Mouse (Mus musculus): ENCODE results near the gene Adh6b.
A peak's percentile ranks its signal among the peaks of the same experiment; 100 is the strongest.
"Not testable (repeated sequence)": the region's sequence is repeated elsewhere in the genome, so short reads cannot be mapped to it uniquely, and the experiment has no call there.

The Adh6b gene

DNA sequence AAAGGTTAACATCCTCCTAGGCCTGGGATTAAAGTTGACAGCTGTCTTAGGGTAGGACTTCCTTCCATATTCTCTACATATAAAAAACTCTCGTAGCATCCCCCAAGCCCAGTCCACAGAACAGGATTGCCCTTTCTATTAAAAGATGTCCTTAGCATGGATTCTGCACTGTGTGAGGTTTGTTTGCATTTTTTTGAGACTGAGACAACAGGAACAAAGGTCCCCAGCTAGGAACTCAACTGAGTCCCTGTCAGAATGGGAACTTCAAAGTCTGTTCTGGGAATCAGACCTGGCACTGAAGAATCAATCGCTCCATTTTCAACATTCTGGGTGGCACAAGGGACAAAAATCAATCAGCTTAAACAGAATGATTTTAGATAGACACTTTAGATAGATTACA is 21.3 kb downstream of the Adh6b start:
- DNase-seq (ENCODE audit: low read depth): no peak

DNA sequence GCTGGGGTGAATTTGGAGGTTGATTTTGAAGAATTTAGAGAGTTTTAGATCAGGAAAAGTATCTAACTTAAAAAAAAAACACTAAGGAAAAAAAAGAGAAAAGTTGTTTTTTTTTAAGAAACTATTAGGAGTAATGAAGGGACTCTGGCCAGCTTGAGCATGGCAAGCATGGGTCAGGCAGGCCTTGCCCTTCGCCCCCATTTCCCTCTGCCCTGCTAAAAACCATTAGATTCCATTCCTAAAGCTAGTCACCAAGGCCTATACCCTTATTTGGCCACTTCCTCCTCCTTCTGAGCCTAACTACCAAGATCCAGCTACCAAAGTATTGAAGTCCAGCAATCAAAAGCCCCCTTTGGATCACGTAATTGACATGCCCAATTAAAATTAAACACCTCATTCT is 24.6 kb downstream of the Adh6b start:
- DNase-seq (ENCODE audit: low read depth): no peak

DNA sequence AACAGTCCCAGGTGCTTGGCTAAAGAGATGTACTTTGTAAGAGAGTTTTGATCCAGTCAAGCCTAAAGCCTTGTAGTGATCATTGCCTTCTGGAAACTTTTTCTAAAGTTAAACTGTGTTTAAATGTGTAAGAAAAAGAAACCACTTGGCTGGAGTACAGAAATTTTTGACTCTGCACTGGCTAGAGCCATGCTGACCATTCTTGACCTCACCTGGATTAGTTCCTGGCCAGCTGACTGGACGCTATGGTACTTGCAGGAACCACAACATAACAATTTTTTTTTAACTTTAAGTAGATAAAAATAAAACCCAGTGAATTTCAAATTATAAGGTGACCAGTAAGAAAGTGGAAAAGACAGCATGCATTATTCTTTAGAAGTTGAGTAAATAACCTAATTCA is 28.0 kb downstream of the Adh6b start:
- no peak for DNase-seq (ENCODE audit: low read depth)

DNA sequence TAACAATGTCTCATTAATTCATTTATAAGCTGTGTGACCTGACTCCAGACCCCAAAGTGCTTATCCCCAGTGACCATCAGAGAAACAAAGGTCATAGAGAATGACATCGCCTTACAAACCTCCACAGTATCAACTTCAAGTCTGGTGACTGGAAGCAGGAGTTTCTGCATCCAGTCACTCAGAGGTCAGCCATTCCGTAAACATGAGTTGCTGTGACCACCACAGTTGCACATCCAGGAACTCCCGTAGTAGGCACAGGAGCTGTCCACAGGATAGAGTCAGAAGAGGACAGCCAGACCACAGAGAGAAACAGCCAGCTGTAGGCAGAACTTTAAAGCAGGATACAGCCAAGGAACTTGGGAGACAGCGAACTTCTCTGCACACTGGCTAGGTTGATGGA is 28.7 kb downstream of the Adh6b start:
- DNase-seq (ENCODE audit: low read depth): not testable (repeated sequence)

DNA sequence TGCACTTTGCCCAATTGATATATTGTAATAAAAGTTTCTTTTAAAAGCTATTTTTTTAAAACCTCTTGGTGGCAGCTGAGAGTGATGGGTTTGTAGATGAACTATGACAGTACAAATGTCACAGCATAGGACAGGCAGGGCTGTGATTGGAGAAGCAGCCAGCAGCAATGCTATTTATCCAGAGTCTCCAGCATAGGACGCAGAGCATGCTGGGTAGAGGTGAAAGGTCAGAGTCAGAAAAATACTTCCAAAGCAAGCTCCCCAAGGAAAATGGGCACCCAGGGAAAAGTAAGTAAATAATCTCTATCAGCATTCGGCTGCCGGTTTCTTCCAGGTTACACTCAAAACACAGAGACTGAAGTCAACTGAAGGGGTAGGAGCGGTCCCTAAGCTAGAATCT is 32.3 kb downstream of the Adh6b start:
- no peak for DNase-seq (ENCODE audit: low read depth)

DNA sequence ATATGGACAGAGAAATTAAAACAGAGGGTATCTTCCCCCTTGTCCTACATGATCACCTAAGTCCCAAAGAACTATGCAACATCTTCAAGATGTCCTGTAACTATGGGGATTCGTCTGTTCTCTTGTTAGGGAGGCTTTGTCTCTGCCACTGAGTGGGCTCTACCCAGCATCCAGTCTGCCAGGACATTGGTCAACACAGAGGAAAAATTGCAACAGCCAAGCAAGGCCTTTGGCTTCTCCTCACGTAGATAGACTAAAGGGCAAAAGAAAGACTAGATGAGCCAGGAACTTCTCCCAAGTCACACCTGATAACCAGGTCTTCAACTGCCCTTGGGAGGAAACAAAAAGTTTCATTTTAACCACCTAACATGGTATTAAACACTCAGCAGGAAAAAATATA is 33.6 kb downstream of the Adh6b start:
- DNase-seq (ENCODE audit: low read depth): no peak

DNA sequence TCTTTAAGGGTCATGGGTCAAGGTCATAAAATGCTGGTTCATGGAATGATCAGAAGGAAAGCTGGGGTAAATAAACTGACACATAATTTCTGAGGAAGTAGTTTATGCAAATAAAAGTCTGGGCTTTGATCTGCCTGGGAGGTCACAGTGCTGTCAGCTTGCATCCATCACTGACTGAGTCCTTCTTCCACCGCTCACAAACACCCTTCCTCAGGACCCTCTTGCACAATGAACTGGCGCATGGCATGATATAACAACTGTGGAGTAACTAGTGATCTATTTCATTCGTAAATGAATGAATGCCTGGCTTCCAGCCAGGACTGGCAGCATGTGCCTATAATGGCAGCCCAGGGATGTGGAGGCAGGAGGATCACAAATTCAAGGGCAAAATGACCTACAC is 39.6 kb downstream of the Adh6b start:
- no peak for DNase-seq (ENCODE audit: low read depth)

DNA sequence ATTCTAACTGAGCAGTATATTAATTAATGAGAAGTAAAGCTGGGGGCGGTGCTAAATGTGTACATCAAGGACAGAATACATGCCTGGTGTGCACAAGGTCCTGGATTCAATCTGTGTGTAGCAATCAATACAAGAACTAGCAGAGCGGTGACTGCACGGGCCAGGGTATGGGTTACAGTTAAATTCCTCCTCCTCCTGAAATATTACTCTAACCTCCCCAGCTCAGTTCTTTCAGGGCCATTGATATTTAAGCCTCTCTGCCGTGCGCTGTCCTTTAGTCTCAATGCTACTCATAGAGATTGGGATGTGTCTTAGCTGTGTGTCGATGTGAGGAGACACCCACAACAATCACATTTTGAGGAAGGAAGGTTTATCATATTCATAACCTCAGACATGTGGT is 45.6 kb downstream of the Adh6b start:
- no peak for DNase-seq (ENCODE audit: low read depth)

DNA sequence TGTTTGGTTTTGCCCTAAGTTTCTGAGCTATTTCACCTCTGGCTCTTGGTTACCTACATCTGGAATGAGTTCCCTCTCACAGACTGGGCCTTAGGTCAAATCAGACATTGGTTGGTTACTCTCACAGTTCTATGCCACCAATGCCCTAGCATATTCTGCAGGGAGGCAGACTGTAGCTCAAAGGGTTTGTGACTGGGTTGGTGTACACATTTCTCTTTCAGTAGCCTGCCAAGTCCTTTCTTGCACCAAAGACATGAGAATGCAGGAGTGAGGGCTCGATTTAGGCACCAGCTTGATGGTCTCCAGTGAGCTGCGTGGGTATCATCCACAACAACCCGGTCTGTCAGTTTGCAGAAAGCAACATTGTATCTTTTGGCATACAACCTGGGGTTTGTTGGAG is 63.3 kb downstream of the Adh6b start:
- DNase-seq (ENCODE audit: low read depth): no peak

DNA sequence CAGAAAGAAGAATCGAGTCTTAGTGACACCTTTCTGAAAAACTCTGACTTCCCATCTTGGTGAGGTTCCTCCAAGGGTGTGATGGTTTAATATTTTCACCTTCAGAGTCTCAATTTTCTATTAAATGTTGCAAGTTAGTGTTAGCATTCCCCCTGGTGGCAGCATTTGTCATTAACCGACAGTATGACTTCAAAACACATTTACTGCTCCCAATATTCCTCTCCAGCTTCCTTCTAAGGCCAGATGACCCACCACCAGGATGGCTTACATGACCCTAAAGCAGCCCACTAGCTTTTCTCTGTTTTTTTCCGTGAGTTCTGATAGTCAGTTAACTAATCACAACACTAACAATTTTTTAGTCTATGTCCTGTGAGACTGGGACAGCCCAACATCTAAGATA is 63.8 kb downstream of the Adh6b start:
- DNase-seq (ENCODE audit: low read depth): peak; percentile 64

DNA sequence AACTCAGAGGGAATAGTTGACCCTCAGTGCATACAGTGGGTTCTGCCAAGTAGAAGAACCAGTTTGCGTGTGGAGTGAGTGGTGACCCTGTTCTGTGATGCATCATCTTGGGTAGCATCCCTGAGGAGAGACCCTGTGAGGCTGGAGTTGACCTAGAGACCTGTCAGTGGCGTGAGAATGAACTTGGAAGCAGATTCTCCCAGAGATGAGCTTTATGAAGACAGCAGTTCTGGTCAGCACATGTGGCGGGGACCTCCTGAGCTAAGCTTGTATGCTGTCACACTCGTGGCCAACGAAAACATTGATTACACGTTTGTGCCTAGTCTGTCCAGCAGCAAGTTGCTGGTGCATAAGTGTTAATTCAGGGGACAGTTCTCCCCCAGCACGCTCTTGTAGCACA is 64.3 kb downstream of the Adh6b start:
- no peak for DNase-seq (ENCODE audit: low read depth)

DNA sequence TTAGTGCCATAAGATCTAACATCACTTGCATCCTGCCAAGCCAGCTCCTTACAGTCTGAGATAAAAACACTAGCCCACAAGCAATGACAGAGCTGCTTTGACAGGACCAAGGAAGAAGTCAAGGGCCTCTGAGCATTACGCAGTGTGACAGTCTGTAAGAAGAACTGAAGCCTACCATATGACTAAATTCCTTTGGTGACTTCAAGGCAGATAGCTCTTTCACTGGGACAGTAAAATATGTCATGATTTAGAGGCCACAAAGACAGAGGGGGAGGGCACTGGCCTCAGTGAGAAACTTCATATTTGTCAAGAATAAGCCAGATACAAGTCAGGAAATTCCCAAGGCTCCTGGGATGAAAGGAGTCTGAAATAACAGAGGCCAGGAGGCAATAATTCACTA is 66.3 kb downstream of the Adh6b start:
- no peak for DNase-seq (ENCODE audit: low read depth)

Data from induced T-regulatory cell, adult 2 months (primary cell).